Mouse (Mus musculus) heart, embryonic 10.5 days (tissue): ENCODE data around the gene Cracr2a. TPM values are rescaled to one million over a fixed set of nuclear protein-coding genes. Genes with fewer than 3 reads are reported as not detected.
A peak's percentile ranks its signal among the peaks of the same experiment; 100 is the strongest.

Source experiments
- DNase-seq: peaks from one replicate; pipeline ENCODE4 v3.0.0-alpha.2; 2017; ENCODE audit warnings: low spot score
- H3K27ac ChIP-seq: fragments of 300-500 bp; sonication (generic); 2 replicates; pipeline ENCODE4 v1.5.1; 2016; ENCODE audit warnings: mild to moderate bottlenecking
- H3K27me3 ChIP-seq: fragments of 300-500 bp; sonication (generic); 2 replicates; pipeline ENCODE4 v1.6.1; 2016; ENCODE audit warnings: mild to moderate bottlenecking; ENCODE audit not compliant: poor library complexity, insufficient read depth, severe bottlenecking
- H3K36me3 ChIP-seq: fragments of 300-500 bp; sonication (generic); 2 replicates; pipeline ENCODE4 v1.6.1; 2016; ENCODE audit warnings: mild to moderate bottlenecking, moderate library complexity
- H3K4me1 ChIP-seq: fragments of 300-500 bp; sonication (generic); 2 replicates; pipeline ENCODE4 v1.6.1; 2016; ENCODE audit warnings: mild to moderate bottlenecking
- H3K4me3 ChIP-seq: fragments of 300-500 bp; sonication (generic); 2 replicates; pipeline ENCODE4 v1.5.1; 2016; ENCODE audit warnings: mild to moderate bottlenecking, moderate library complexity
- H3K9me3 ChIP-seq: fragments of 300-500 bp; sonication (generic); 2 replicates; pipeline ENCODE4 v1.6.1; 2016; ENCODE audit warnings: mild to moderate bottlenecking, moderate library complexity
- WGBS: fragments of 180-500 bp; shearing (Covaris S2); methylation state at CpG from one replicate; pipeline ENCODE4 v1.1.7; 2016; 5-methylcytosine and 5-hydroxymethylcytosine counted together
- polyA plus RNA-seq: library from polyadenylated mRNA; unstranded; fragments of >200 nt; fragmentation: Nextera tagmentation; extraction: Ambion mirVana; gene quantifications from 2 replicates; pipeline ENCODE4 v1.2.1, GENCODE M21; 2016

Gene Cracr2a
- polyA plus RNA-seq, 1 experiment from 2014 or later = 1.7 TPM

DNA sequence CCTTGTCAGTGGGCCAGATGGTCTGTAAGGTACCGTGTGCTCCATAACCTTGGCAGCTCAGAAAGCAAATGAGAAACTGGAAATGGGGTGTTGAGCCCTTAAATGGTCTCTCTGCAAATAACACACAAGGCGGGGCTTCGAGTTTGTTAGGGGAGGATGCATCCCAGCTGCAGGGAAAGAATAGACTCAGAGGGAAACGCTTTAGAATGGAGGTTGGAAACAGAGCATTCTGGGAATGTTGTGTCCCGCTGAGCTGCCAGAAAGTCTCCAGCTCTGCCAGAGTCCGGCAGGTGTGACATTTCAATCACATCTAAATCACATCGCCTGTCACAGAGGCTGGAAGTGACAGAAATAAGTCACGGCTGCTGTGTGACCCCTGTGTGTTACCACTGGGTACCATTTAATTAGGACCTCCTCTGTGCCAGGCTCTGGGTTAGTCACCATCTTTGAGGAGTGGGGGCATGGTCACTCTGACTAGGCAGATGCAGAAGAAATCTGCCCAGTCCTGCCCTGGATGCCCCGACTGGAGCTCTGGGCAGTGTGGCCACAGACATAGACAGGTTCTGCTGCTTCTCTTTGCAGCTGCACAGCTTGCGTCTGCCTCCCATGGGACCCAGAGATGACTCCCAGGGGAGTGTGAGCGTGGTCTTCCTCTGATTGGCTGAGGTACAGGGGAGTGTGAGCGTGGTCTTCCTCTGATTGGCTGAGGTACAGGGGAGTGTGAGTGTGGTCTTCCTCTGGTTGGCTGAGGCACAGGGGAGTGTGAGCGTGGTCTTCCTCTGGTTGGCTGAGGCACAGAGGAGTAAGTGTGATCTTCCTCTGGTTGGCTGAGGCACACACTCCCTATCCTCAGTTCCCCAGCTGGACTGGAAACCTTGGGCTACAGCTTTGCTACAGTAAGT lies 53.2 kb downstream of the Cracr2a start:
- no peaks in the 10 kb centered on the region for H3K36me3 ChIP-seq
- H3K27ac ChIP-seq = no peak overlapping the region
- no peaks in the 10 kb centered on the region; the same call in 1 of the 2 replicates for H3K9me3 ChIP-seq
- H3K4me1 ChIP-seq = 0 out of 2 replicates have a peak, but pooled peaks cover 8% of the 10 kb centered on the region
- DNase-seq = no peak
- H3K4me3 ChIP-seq = no peak overlapping the region
- 48% methylated on average over 13 of the region's 13 CpGs for WGBS
- 0 out of 2 replicates have a peak, but pooled peaks cover 6% of the 10 kb centered on the region for H3K27me3 ChIP-seq

DNA sequence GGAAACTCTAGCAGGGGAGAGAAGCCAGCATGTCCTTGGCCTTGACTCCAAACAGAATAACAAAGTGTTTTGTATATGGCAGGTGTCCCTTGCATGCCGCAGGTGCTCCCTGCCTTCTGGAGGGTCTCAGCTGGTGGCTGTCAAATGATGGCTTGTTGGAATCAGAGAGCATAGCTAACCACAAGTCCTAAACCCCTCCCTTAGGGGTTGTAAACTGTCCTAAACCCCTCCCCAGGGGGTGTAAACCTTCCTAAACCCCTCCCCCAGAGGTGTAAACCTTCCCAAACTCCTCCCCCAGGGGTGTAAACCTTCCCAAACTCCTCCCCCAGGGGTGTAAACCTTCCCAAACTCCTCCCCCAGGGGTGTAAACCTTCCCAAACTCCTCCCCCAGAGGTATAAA lies 55.5 kb downstream of the Cracr2a start:
- 78% methylated on average over 1 of the region's 1 CpGs for WGBS
- H3K4me1 ChIP-seq = 0 out of 2 replicates have a peak, but pooled peaks cover 8% of the 10 kb centered on the region
- no peak overlapping the region for H3K4me3 ChIP-seq
- DNase-seq = no peak
- H3K36me3 ChIP-seq = no peaks in the 10 kb centered on the region
- no peak overlapping the region for H3K27ac ChIP-seq
- H3K27me3 ChIP-seq = 0 out of 2 replicates have a peak, but pooled peaks cover 6% of the 10 kb centered on the region
- H3K9me3 ChIP-seq = no peaks in the 10 kb centered on the region; the same call in 1 of the 2 replicates

DNA sequence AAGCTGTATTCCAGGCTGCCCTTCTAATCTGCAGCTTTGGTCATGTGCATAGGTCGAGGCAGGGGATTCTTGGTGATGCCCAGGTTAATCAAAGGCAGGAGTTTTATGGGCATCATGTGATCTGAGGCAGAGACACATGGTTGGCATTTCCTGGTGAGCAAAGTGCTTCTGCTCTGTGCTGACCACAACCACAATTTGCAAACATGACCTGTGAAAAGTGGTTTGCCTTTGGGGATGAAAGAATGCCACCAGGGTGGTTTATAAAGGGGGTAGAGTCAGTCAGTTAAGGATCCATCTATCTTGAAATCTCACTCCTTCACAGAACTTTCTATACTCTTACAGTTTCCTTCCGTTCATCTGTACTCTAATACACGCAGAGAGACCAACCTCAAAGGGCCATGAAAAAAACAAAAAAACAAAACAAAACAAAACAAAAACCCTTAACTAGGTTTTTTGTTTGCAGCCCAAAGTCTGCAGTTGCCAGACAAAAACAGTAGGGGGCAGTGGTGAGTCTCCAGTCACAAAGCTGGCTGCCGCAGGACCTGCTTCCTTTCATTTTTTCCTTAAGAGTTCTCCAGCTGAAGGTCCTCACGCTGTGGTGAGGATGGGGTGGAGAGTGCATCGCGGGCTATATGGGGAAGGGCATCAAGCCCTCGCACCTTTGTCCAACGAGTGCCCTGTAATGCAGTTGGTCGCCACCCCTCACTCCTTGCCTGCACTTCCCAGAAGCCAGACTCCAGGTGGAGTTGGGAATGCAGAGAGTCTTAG lies 56.3 kb downstream of the Cracr2a start:
- Histone ChIP-seq H3K27ac (no peak overlapping the region), H3K9me3 (no peaks in the 10 kb centered on the region; the same call in 1 of the 2 replicates), H3K4me1 (0 out of 2 replicates have a peak, but pooled peaks cover 8% of the 10 kb centered on the region), H3K4me3 (no peak overlapping the region), H3K27me3 (no peaks in the 10 kb centered on the region), H3K36me3 (no peaks in the 10 kb centered on the region)
- DNase-seq = no peak
- 36% methylated on average over 10 of the region's 10 CpGs for WGBS

DNA sequence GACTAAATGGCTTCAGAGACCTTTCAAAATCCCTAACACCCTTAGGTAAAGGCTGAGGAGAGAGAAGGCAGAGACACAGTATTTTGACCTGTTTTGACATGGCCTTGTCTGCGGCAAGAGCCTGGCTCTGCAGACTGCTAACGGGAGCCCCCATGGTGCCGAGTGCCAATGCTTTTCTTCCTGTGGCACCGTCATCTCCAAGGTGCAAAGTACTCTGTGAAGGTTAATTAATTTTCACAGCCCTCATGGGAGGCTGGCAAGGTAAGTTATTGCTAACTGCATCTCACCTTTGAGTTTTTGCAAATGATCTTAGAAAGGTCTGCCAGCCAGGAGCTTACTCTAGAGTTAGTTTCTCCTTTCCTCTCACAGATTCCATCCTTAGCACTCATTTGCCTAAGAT lies 57.5 kb downstream of the Cracr2a start:
- H3K4me1 ChIP-seq = 0 out of 2 replicates have a peak, but pooled peaks cover 8% of the 10 kb centered on the region
- no peaks in the 10 kb centered on the region for H3K27me3 ChIP-seq
- no peak overlapping the region for H3K4me3 ChIP-seq
- 63% methylated on average over 4 of the region's 4 CpGs for WGBS
- no peaks in the 10 kb centered on the region; the same call in 1 of the 2 replicates for H3K9me3 ChIP-seq
- DNase-seq = no peak
- no peak overlapping the region for H3K27ac ChIP-seq
- no peaks in the 10 kb centered on the region for H3K36me3 ChIP-seq

DNA sequence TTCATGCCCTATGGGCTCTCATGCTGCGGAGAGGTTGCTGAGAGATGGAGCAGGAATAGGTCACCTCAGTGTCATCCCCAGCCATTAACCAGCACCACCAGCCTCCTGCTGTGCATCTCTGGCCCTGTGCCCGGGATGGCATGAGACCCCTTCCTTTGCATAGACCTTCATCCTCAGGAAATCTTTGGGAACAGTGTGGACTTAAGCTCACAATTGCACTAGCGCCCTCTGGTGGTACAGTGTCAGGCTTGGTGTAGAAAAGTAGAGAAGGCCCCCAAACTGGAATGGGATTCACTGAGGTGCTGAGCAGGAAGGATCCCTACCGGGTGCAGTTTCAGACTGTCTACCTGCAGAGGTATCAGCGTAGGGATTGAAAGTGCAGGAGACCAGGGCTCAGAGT lies 64.0 kb downstream of the Cracr2a start:
- no peaks in the 10 kb centered on the region for H3K9me3 ChIP-seq
- no peaks in the 10 kb centered on the region for H3K36me3 ChIP-seq
- peaks cover 7% of the 10 kb centered on the region; the same call in 1 of the 2 replicates for H3K27me3 ChIP-seq
- H3K27ac ChIP-seq = no peak overlapping the region
- whole genome bisulfite sequencing = 27% methylated on average over 5 of the region's 5 CpGs
- peaks cover 12% of the 10 kb centered on the region for H3K4me1 ChIP-seq
- H3K4me3 ChIP-seq = no peak overlapping the region
- no peak for DNase-seq

DNA sequence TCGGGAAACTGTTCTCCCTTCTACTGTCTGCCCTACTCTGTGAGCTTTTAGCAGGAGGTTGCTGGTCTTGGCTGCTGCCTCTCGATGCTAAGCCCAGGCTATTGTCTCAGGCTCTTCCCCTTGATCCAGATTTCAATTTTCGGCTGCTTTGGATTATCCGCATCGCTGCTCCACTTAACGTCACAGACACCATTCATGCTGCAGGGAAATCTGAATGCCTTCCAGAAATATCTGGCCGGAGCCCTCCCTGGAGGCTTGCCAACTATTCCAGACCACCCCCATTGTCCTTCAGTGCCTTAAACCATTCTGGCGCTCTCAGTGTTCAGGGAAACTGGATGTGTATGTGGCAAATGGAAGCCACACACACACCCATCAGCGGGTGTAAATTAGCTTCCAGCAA lies 66.3 kb downstream of the Cracr2a start:
- DNase-seq = no peak
- Histone ChIP-seq H3K27me3 (peaks cover 7% of the 10 kb centered on the region; the same call in 1 of the 2 replicates), H3K36me3 (no peaks in the 10 kb centered on the region), H3K4me3 (no peak overlapping the region), H3K4me1 (peaks cover 19% of the 10 kb centered on the region), H3K9me3 (no peaks in the 10 kb centered on the region), H3K27ac (0 out of 2 replicates have a peak overlapping the region, but pooled peaks have one; percentile 53)
- 50% methylated on average over 9 of the region's 9 CpGs for WGBS

DNA sequence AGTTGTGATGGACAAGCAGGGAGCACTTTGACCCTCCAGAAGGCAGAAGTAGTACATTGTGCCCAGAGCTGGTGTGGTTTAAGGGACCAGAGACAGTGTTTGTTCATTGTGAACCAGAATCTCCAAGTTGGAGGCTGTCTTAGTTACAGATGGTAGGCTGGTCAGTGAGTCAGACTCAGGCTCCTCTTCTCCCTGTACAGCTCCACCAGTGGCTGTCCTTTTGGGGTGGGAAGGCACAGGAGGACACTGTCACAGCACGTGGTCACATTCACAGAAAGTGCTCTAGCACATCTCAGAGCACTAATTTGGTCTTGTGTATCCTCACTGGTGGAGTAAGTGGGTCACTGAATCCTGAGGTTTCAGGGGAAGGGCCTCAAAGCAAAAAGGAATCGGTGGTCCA lies 68.1 kb downstream of the Cracr2a start:
- Histone ChIP-seq H3K27me3 (peaks cover 7% of the 10 kb centered on the region; the same call in 1 of the 2 replicates), H3K4me1 (peaks cover 25% of the 10 kb centered on the region)

DNA sequence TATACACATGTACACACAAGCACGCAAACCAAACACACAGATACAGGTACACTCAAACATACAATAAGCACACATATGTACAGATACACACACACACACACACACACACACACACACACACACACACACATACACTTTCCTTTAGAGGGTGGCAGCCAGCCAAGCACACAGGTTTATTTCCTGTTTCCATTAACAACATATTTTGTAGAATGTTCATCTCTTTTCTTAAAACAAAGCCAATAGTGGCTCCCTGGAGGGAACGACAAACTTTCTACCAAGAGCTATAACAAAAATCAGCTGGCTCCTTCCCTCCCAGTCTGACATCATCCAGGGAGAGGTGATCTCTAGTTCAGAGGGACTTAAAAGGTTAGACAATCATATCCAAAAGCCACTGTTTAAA lies 73.7 kb downstream of the Cracr2a start:
- 76% methylated on average over 2 of the region's 2 CpGs for WGBS
- DNase-seq = no peak
- H3K27me3 ChIP-seq = 0 out of 2 replicates have a peak, but pooled peaks cover 5% of the 10 kb centered on the region
- H3K4me1 ChIP-seq = peaks cover 14% of the 10 kb centered on the region
- no peaks in the 10 kb centered on the region for H3K36me3 ChIP-seq
- H3K9me3 ChIP-seq = no peaks in the 10 kb centered on the region
- no peak overlapping the region for H3K4me3 ChIP-seq
- no peak overlapping the region for H3K27ac ChIP-seq

More for the DNA sequence above, 68.1 kb downstream of the Cracr2a start:
- DNase-seq = no peak
- Histone ChIP-seq H3K36me3 (no peaks in the 10 kb centered on the region), H3K9me3 (no peaks in the 10 kb centered on the region), H3K4me3 (no peak overlapping the region), H3K27ac (no peak overlapping the region)
- WGBS = 69% methylated on average over 2 of the region's 2 CpGs

DNA sequence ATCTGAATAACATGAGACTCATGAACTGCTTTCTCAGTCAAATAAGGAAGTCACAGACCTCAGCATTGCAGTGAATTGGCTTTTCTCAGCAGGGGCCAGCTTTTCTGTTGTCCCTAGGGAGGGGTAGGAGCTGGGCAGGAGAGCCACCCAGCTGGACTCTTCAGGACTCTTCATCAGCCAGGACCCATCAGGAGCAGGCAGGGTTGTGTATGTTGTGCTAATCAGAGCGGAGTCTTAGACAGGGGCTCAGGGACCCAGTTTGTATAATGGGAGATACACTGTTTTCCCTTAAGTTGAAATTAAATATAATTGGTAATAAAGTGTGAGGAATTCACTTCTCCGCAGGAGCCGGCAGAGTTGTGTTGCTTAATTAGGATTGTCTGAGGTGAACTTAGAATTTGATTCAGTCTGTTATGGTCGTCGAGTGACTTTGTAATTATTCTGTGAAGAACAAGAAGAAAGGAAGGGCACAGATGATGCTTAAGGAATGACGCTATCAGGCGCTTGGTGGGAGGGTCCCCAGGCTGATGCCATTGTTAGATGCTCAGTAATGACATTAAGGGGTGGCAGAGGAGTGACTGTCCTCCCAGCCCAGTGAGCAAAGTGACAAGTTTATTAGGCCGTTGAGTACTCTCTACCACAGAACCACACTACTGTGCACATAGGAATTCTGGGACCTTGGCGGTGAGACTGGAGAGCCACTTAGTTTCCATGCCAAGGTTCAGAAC lies 74.5 kb downstream of the Cracr2a start:
- peaks cover 17% of the 10 kb centered on the region for H3K4me1 ChIP-seq
- H3K27me3 ChIP-seq = 0 out of 2 replicates have a peak, but pooled peaks cover 5% of the 10 kb centered on the region
- no peak overlapping the region for H3K27ac ChIP-seq
- no peaks in the 10 kb centered on the region for H3K9me3 ChIP-seq
- 73% methylated on average over 9 of the region's 9 CpGs for WGBS
- no peak for DNase-seq
- no peak overlapping the region for H3K4me3 ChIP-seq
- no peaks in the 10 kb centered on the region for H3K36me3 ChIP-seq

DNA sequence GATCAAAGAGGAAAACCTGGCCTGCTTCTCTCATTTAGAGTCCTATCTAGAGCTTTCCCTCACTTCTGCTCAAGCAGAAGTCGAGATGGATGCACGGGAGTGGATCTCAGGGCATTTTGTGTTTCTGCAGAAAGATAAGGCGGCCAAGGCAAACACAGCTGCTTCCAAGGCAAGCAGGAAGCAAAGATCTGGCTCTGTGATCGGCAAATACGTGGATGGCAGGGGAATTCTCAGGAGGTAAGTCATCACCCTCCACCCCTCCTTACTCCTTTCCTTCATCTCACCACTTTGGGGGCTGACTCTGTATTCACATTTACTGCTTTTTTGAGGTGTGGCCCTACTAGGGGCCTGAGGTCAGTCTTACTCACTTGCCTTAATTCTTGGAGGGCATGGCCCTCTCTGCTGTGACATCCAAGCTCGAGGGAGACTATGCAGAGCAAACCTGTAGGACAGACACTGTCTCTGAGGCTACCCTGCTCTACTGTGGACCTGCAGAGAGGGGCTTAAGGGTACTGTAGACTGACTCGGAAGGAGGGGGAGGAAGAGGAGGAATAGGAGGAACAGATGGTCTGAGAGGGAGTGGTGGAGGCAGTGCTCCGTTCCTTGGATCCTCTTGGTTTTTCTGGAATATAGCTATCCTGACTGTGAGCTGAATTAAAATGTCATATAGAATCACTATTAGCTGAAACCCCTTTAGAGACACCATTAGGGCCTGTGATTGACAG lies 80.1 kb downstream of the Cracr2a start:
- peaks cover 12% of the 10 kb centered on the region; the same call in 1 of the 2 replicates for H3K4me1 ChIP-seq
- 37% methylated on average over 8 of the region's 8 CpGs for WGBS

DNA sequence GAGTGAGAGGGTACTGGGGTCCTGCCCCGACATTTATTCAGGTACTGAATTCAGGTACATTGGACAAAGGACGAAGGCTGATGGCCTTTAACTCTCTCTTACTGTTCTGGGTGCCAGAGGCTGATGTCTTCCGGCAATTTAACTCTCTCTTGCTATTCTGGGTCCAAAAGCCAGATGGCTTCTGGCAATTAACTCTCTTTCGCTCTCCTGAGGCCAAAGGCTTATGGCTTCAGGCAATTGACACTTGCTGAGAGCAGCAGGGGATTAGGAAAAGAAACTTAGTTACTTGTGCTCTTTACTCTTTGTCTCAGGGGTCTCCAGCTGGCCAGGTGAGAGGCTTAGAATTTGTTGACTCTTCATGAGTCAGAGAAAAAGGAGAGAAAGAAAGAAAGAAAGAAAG lies 94.8 kb downstream of the Cracr2a start:
- Histone ChIP-seq H3K9me3 (peaks cover 11% of the 10 kb centered on the region; the same call in 1 of the 2 replicates), H3K4me1 (no peaks in the 10 kb centered on the region), H3K4me3 (no peak overlapping the region), H3K36me3 (peaks cover 11% of the 10 kb centered on the region), H3K27me3 (no peaks in the 10 kb centered on the region), H3K27ac (no peak overlapping the region)
- 27% methylated on average over 4 of the region's 4 CpGs for WGBS
- no peak for DNase-seq

More for the DNA sequence above, 80.1 kb downstream of the Cracr2a start:
- Histone ChIP-seq H3K4me3 (no peak overlapping the region), H3K36me3 (no peaks in the 10 kb centered on the region), H3K27me3 (0 out of 2 replicates have a peak, but pooled peaks cover 5% of the 10 kb centered on the region), H3K27ac (no peak overlapping the region), H3K9me3 (no peaks in the 10 kb centered on the region)
- no peak for DNase-seq

DNA sequence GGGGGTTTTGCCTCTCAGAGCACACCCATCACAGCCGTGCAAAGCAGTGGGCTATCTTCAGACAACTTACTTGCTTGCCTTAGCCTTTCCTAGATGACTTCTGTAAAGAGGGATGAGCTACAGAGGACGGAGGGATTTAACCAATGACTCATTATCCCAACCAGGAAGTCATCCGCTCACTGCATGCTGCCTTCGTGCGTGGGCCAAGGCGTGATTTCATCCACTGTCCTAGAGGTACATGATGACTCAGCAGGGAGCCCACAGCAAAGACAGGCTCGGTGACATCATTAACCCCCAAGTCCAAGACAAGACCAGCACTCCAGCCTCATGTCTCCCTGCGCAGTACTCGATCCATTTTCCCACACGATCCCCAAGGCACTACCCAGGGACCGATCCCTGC lies 96.0 kb downstream of the Cracr2a start:
- Histone ChIP-seq H3K9me3 (peaks cover 11% of the 10 kb centered on the region; the same call in 1 of the 2 replicates), H3K4me1 (no peaks in the 10 kb centered on the region)
- WGBS = 87% methylated on average over 11 of the region's 11 CpGs

More for the DNA sequence above, 96.0 kb downstream of the Cracr2a start:
- Histone ChIP-seq H3K36me3 (peaks cover 11% of the 10 kb centered on the region), H3K27ac (no peak overlapping the region), H3K27me3 (no peaks in the 10 kb centered on the region), H3K4me3 (no peak overlapping the region)
- DNase-seq = no peak
